Mouse (Mus musculus): ENCODE data around the gene Sox2. TPM values are rescaled to one million over a fixed set of nuclear protein-coding genes. Genes with fewer than 3 reads are reported as not detected.
A peak's percentile ranks its signal among the peaks of the same experiment; 100 is the strongest.

The Sox2 gene
- polyA plus RNA-seq, 1 experiment from 2014 or later = 5.0 TPM

GRCm38 (mm10) chr3:34655311-34656075 is 5.3 kb downstream of the Sox2 start:
- no peak for TF ChIP-seq CTCF (IDR thresholded peaks at IDR 0.05; ENCODE audit: low read depth)
- no peaks in the 10 kb centered on the region for H3K36me3 ChIP-seq (ENCODE audit: insufficient read depth)
- H3K4me2 ChIP-seq = peak overlapping the region; percentile 33
- no peak for DNase-seq
- peaks cover 95% of the 10 kb centered on the region for H3K27me3 ChIP-seq (ENCODE audit: insufficient read depth, low read length)
- H3K4me1 ChIP-seq (ENCODE audit: insufficient read depth) = no peaks in the 10 kb centered on the region
- H3K9me3 ChIP-seq (ENCODE audit: low read depth, low read length) = no peaks in the 10 kb centered on the region
- H3K9ac ChIP-seq = no peak overlapping the region; the same call in 1 of the 2 replicates
- 9% methylated on average over 11 of the region's 11 CpGs for WGBS
- H3K4me3 ChIP-seq (ENCODE audit: low read depth, low read length) = no peak overlapping the region
- H3K27ac ChIP-seq (ENCODE audit: low read depth) = no peak overlapping the region
- ATAC-seq (ENCODE audit: insufficient read depth) = no peak

DNA sequence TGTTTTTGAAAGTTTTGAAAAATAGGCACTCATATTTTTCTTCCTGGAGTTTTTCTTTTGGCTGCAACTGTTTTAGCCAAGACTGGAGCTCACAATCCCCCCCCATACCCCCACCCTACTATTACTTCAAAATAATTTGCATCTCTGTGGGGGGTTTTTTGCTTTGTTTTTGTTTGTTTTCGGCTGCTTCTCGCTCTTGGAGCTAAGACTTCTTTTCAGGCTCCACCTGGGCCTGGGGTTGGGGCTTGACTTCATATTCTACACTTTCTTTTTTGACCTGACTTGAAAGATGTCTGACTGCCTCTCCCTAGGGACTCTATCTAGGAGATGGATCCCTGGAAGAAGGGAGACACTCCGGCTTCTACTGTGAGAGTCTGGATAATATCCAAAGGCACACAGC is 5.9 kb downstream of the Sox2 start:
- H3K4me1 ChIP-seq (ENCODE audit: insufficient read depth) = no peaks in the 10 kb centered on the region
- H3K27me3 ChIP-seq (ENCODE audit: insufficient read depth, low read length) = peaks cover 95% of the 10 kb centered on the region
- no peak for TF ChIP-seq CTCF (IDR thresholded peaks at IDR 0.05; ENCODE audit: low read depth)
- H3K36me3 ChIP-seq (ENCODE audit: insufficient read depth) = no peaks in the 10 kb centered on the region
- no peak overlapping the region for H3K9ac ChIP-seq
- peak overlapping the region; percentile 25; the same call in 1 of the 2 replicates for H3K4me2 ChIP-seq
- ATAC-seq (ENCODE audit: insufficient read depth) = no peak
- 4% methylated on average over 3 of the region's 3 CpGs for WGBS
- DNase-seq = no peak
- no peaks in the 10 kb centered on the region for H3K9me3 ChIP-seq (ENCODE audit: low read depth, low read length)
- H3K4me3 ChIP-seq (ENCODE audit: low read depth, low read length) = no peak overlapping the region
- no peak overlapping the region for H3K27ac ChIP-seq (ENCODE audit: low read depth)

DNA sequence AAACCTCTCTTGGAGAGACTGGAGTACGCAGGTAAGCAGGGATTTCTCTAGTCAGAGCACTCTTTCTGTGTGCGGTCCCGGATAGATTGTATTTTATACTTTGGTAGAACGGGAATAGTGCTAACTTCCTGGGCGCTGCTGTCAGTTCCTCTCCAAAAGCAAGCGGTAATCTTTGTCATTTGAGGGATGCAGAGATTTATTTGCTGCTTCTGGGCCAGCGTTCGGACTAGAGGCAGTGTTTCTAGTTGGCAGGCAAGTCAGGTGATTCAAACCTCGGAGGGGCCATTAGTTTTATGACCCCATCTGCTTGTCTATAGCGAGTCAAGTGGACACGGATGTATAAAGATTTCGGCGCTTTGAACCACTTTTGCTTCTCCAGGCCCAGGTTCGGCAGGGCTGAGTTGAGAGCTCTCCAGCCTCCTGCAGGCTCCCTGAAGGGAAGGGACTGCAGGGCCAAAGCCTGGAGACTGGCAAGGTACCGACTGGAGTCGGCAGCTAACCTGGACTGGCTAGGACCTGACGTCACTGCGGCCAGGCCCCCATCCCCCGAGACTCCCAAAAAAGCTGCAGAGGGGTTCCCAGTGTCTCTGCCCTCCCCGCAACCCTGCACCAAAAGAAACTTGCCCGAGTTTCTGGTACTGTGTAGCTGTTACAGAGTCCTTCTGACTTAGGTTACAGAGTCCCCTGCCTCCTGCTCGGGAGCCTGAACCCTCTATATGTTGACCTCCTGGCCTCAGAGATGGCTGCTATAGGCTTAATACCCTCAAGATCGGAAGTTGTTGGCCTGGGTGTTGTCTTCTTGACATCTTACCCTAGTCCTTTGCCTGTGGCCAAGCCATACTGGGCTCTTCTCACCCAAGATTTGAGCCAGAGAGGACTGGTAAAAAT is 6.9 kb downstream of the Sox2 start:
- H3K27me3 ChIP-seq (ENCODE audit: insufficient read depth, low read length) = peaks cover 99% of the 10 kb centered on the region
- 6% methylated on average over 23 of the region's 23 CpGs for WGBS

DNA sequence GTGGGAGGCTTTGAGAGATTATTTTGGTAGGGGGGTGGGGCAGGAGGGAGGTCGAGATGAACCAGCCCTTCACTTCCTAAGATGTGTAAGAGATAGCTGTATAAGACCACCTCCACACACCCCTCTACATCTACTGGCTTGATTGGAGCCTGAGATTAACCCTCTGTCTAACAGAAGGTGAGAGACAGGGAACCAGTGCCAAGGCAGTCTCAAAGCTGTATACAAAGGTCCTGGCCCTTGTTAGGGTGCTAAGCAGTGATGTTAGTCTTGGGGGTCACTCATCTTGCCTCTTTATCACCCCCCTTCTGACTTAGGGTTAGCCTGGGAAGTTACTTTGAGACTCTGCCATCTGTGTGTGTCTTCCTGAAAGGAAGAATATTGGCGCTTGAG is 7.5 kb downstream of the Sox2 start:
- Histone ChIP-seq H3K27ac (ENCODE audit: low read depth) (no peak overlapping the region), H3K27me3 (ENCODE audit: insufficient read depth, low read length) (peaks cover 100% of the 10 kb centered on the region), H3K36me3 (ENCODE audit: insufficient read depth) (no peaks in the 10 kb centered on the region), H3K9me3 (ENCODE audit: low read depth, low read length) (no peaks in the 10 kb centered on the region), H3K9ac (no peak overlapping the region), H3K4me1 (ENCODE audit: insufficient read depth) (no peaks in the 10 kb centered on the region), H3K4me3 (ENCODE audit: low read depth, low read length) (no peak overlapping the region), H3K4me2 (no peak overlapping the region; the same call in 1 of the 2 replicates)
- DNase-seq (no peak), ATAC-seq (ENCODE audit: insufficient read depth) (no peak; the same call in 1 of the 2 replicates)
- TF ChIP-seq CTCF (IDR thresholded peaks at IDR 0.05; ENCODE audit: low read depth) = no peak
- WGBS = 41% methylated on average over 2 of the region's 2 CpGs

More for the DNA sequence above, 6.9 kb downstream of the Sox2 start:
- H3K9me3 ChIP-seq (ENCODE audit: low read depth, low read length) = no peaks in the 10 kb centered on the region
- H3K9ac ChIP-seq = no peak overlapping the region
- H3K27ac ChIP-seq (ENCODE audit: low read depth) = no peak overlapping the region
- H3K4me1 ChIP-seq (ENCODE audit: insufficient read depth) = no peaks in the 10 kb centered on the region
- no peak for TF ChIP-seq CTCF (IDR thresholded peaks at IDR 0.05; ENCODE audit: low read depth)
- DNase-seq (no peak), ATAC-seq (ENCODE audit: insufficient read depth) (no peak)
- no peak overlapping the region for H3K4me3 ChIP-seq (ENCODE audit: low read depth, low read length)
- no peaks in the 10 kb centered on the region for H3K36me3 ChIP-seq (ENCODE audit: insufficient read depth)
- peak overlapping the region; percentile 25; the same call in 1 of the 2 replicates for H3K4me2 ChIP-seq

DNA sequence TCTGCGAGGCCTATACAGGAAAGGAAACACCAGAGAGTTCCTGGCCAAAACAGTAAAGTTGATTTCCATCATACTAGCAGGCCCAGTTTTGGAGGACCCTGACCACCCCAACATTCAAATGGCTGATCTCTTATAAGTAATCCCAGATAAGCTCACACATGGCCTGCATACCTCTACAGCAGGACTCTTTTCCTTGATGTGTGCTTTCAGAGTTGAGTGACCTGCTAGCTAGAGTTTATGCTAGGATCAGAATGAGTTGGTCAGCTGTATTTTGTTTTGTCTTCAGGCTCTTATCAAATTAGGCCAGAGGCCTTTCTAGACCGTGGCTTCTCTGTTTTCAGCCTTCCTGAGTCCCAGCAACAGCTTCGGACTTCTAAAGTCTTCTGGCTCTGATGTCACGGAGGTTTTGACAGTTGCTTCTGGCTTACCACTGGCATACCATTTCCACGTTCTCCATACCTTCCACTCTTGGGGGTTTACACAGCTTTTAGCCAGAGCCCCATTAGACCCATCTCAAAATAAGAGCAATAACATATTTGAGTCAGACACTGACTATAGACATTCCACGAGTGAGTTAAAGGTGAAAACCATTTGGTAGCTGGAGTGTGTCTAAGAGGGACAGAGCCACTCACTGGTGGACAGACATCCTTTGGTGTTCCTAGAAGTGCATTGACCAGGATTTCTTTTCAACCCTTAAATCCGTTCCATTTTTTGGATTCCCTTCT is 8.2 kb downstream of the Sox2 start:
- no peak for TF ChIP-seq CTCF (IDR thresholded peaks at IDR 0.05; ENCODE audit: low read depth)
- ATAC-seq (ENCODE audit: insufficient read depth) (no peak), DNase-seq (no peak)
- H3K27ac ChIP-seq (ENCODE audit: low read depth) = no peak overlapping the region
- H3K9ac ChIP-seq = no peak overlapping the region
- no peak overlapping the region for H3K4me3 ChIP-seq (ENCODE audit: low read depth, low read length)
- H3K4me2 ChIP-seq = no peak overlapping the region
- no peaks in the 10 kb centered on the region for H3K4me1 ChIP-seq (ENCODE audit: insufficient read depth)
- WGBS = 51% methylated on average over 7 of the region's 7 CpGs
- no peaks in the 10 kb centered on the region for H3K36me3 ChIP-seq (ENCODE audit: insufficient read depth)
- peaks cover 100% of the 10 kb centered on the region for H3K27me3 ChIP-seq (ENCODE audit: insufficient read depth, low read length)
- H3K9me3 ChIP-seq (ENCODE audit: low read depth, low read length) = no peaks in the 10 kb centered on the region

DNA sequence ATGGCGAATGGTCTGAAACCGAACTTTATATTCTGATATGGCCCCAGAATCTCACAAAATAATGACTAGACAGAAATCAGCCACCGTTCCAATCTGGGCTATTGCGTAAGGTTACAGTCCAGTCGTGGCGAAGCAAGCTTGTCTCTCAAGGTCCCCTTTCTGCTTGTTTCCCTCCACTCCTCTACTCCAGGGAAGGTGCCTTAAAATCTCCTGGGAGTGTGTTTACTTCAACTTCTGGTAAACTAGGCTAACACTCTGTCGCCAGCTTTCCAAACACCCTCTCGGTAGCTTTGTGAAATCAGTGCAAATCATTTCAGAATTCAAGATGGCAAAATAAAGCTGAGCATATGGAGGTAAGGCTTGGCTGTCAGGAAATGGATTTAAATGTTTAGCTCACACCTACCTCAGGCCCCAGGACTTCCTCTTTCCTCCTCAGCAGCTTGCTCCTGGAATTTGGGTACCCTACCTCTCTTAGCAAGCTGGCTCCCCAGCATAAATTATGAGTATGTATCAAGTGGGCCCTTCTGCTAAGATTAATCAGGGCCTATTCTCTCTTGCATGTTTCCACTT is 8.8 kb downstream of the Sox2 start:
- 43% methylated on average over 8 of the region's 8 CpGs for WGBS
- H3K9ac ChIP-seq = no peak overlapping the region
- H3K27me3 ChIP-seq (ENCODE audit: insufficient read depth, low read length) = peaks cover 100% of the 10 kb centered on the region
- no peak overlapping the region for H3K4me2 ChIP-seq
- H3K36me3 ChIP-seq (ENCODE audit: insufficient read depth) = no peaks in the 10 kb centered on the region
- no peak overlapping the region for H3K27ac ChIP-seq (ENCODE audit: low read depth)
- DNase-seq (no peak), ATAC-seq (ENCODE audit: insufficient read depth) (no peak)
- no peaks in the 10 kb centered on the region for H3K9me3 ChIP-seq (ENCODE audit: low read depth, low read length)
- no peaks in the 10 kb centered on the region for H3K4me1 ChIP-seq (ENCODE audit: insufficient read depth)
- H3K4me3 ChIP-seq (ENCODE audit: low read depth, low read length) = no peak overlapping the region
- no peak for TF ChIP-seq CTCF (IDR thresholded peaks at IDR 0.05; ENCODE audit: low read depth)
